Mouse (Mus musculus): ENCODE results near the gene Enoph1.

Enoph1 gene

GRCm38 (mm10) chr5:100074571-100074970 is 34.8 kb downstream of the Enoph1 start:
- no peak for DNase-seq (ENCODE audit: low read depth, low spot score)

- DNase-seq (ENCODE audit: low read depth, low spot score): no peak
These were observed 39.5 kb downstream of the Enoph1 start for GRCm38 (mm10) chr5:100079040-100079930.

- DNase-seq (ENCODE audit: low read depth, low spot score): no peak
These were observed 40.1 kb downstream of the Enoph1 start for GRCm38 (mm10) chr5:100079931-100080275.

GRCm38 (mm10) chr5:100082006-100082405 is 42.2 kb downstream of the Enoph1 start:
- no peak for DNase-seq (ENCODE audit: low read depth, low spot score)

- DNase-seq (ENCODE audit: low read depth, low spot score): no peak
These were observed 44.3 kb downstream of the Enoph1 start for GRCm38 (mm10) chr5:100083953-100084562.

- DNase-seq (ENCODE audit: low read depth, low spot score): no peak
These were observed 45.3 kb downstream of the Enoph1 start for GRCm38 (mm10) chr5:100085097-100085496.

- no peak for DNase-seq (ENCODE audit: low read depth, low spot score)
These were observed 50.9 kb downstream of the Enoph1 start for GRCm38 (mm10) chr5:100090515-100091262.

GRCm38 (mm10) chr5:100091263-100091594 is 51.4 kb downstream of the Enoph1 start:
- no peak for DNase-seq (ENCODE audit: low read depth, low spot score)

- DNase-seq (ENCODE audit: low read depth, low spot score): no peak
These were observed 51.8 kb downstream of the Enoph1 start for GRCm38 (mm10) chr5:100091602-100092001.

- no peak for DNase-seq (ENCODE audit: low read depth, low spot score)
These were observed 57.2 kb downstream of the Enoph1 start for GRCm38 (mm10) chr5:100096955-100097354.

GRCm38 (mm10) chr5:100097967-100098366 is 58.2 kb downstream of the Enoph1 start:
- DNase-seq (ENCODE audit: low read depth, low spot score): no peak

- DNase-seq (ENCODE audit: low read depth, low spot score): no peak
These were observed 62.6 kb downstream of the Enoph1 start for GRCm38 (mm10) chr5:100102395-100102794.

GRCm38 (mm10) chr5:100108866-100109265 is 69.1 kb downstream of the Enoph1 start:
- DNase-seq (ENCODE audit: low read depth, low spot score): no peak

GRCm38 (mm10) chr5:100109543-100110282 is 69.9 kb downstream of the Enoph1 start:
- DNase-seq (ENCODE audit: low read depth, low spot score): no peak

GRCm38 (mm10) chr5:100110581-100110980 is 70.8 kb downstream of the Enoph1 start:
- DNase-seq (ENCODE audit: low read depth, low spot score): no peak

GRCm38 (mm10) chr5:100113403-100113802 is 73.6 kb downstream of the Enoph1 start:
- DNase-seq (ENCODE audit: low read depth, low spot score): no peak

Measured in WW6 (cell line).